Mouse (Mus musculus) left cerebral cortex, adult 8-10 months (tissue): ENCODE data around the gene Oprd1. TPM values are rescaled to one million over a fixed set of nuclear protein-coding genes. Genes with fewer than 3 reads are reported as not detected.
A peak's percentile ranks its signal among the peaks of the same experiment; 100 is the strongest.

Experiments used
- DNase-seq, 2 experiments: peaks; one replicate each; pipeline ENCODE4 v3.0.0; 2022; ENCODE audit warnings: low spot score in 2 of 2
- total RNA-seq, 4 experiments: library from RNA; stranded (reverse); gene quantifications; 2 replicates each; pipeline ENCODE4 v1.2.4; 2022

Oprd1 gene
- total RNA-seq, 4 experiments from 2014 or later = 17.7 to 22.3 (median 21.3) TPM

- DNase-seq = no peak
Measured at GRCm38 (mm10) chr4:132137013-132137412, 7.3 kb downstream of the Oprd1 start.

GRCm38 (mm10) chr4:132133920-132134319 is 10.4 kb downstream of the Oprd1 start:
- DNase-seq = no peak

GRCm38 (mm10) chr4:132133381-132133780 is 10.9 kb downstream of the Oprd1 start:
- DNase-seq = no peak

GRCm38 (mm10) chr4:132132297-132132696 is 12.0 kb downstream of the Oprd1 start:
- DNase-seq = no peak

GRCm38 (mm10) chr4:132131790-132132189 is 12.5 kb downstream of the Oprd1 start:
- peak in 1 of 2 experiments; percentile 43 for DNase-seq

GRCm38 (mm10) chr4:132131116-132131515 is 13.2 kb downstream of the Oprd1 start:
- no peak for DNase-seq

GRCm38 (mm10) chr4:132130645-132131044 is 13.6 kb downstream of the Oprd1 start:
- DNase-seq = no peak

GRCm38 (mm10) chr4:132130134-132130533 is 14.2 kb downstream of the Oprd1 start:
- peak in 1 of 2 experiments; percentile 50 for DNase-seq

- no peak for DNase-seq
Measured at GRCm38 (mm10) chr4:132128997-132129636, 15.2 kb downstream of the Oprd1 start.

- DNase-seq = no peak
Measured at GRCm38 (mm10) chr4:132127091-132127490, 17.2 kb downstream of the Oprd1 start.

- DNase-seq = no peak
Measured at GRCm38 (mm10) chr4:132123166-132123565, 21.1 kb downstream of the Oprd1 start.

GRCm38 (mm10) chr4:132121674-132122073 is 22.6 kb downstream of the Oprd1 start:
- DNase-seq = no peak

- peak in 1 of 2 experiments; percentile 28 for DNase-seq
Measured at GRCm38 (mm10) chr4:132119566-132119965, 24.7 kb downstream of the Oprd1 start.

GRCm38 (mm10) chr4:132116315-132116714 is 28.0 kb downstream of the Oprd1 start:
- DNase-seq = no peak

- DNase-seq = no peak
Measured at GRCm38 (mm10) chr4:132113411-132114095, 30.7 kb downstream of the Oprd1 start.

GRCm38 (mm10) chr4:132111227-132111626 is 33.1 kb downstream of the Oprd1 start:
- no peak for DNase-seq

- no peak for DNase-seq
Measured at GRCm38 (mm10) chr4:132108221-132108620, 36.1 kb downstream of the Oprd1 start.

- DNase-seq = no peak
Measured at GRCm38 (mm10) chr4:132101152-132101551, 43.1 kb downstream of the Oprd1 start.

- no peak for DNase-seq
Measured at GRCm38 (mm10) chr4:132099548-132099947, 44.7 kb downstream of the Oprd1 start.

GRCm38 (mm10) chr4:132095043-132095442 is 49.2 kb downstream of the Oprd1 start:
- DNase-seq = no peak

- DNase-seq = no peak
Measured at GRCm38 (mm10) chr4:132093928-132094327, 50.4 kb downstream of the Oprd1 start.

GRCm38 (mm10) chr4:132093136-132093535 is 51.1 kb downstream of the Oprd1 start:
- DNase-seq = no peak

- peak in 1 of 2 experiments; percentile 33 for DNase-seq
Measured at GRCm38 (mm10) chr4:132088921-132089320, 55.4 kb downstream of the Oprd1 start.
